Mouse (Mus musculus) hindbrain, embryonic 13.5 days (tissue): Measurements from ENCODE around the gene Tbc1d4. TPM values are rescaled to one million over a fixed set of nuclear protein-coding genes. Genes with fewer than 3 reads are reported as not detected.
A peak's percentile ranks its signal among the peaks of the same experiment; 100 is the strongest.

Experiments used
- ATAC-seq: fragments of 200-750 bp; cut with Nextera tagmentation; 2 replicates; pipeline ENCODE4 v1.8.0; 2017; ENCODE audit warnings: moderate TSS enrichment; ENCODE audit not compliant: low FRiP score
- H3K27ac ChIP-seq: fragments of 300-500 bp; sonication (generic); 2 replicates; pipeline ENCODE4 v1.5.1; 2015; ENCODE audit warnings: inconsistent platforms, mild to moderate bottlenecking, moderate library complexity
- H3K27me3 ChIP-seq: fragments of 300-500 bp; sonication (generic); 2 replicates; pipeline ENCODE4 v1.6.1; 2015; ENCODE audit warnings: mild to moderate bottlenecking, inconsistent platforms
- H3K36me3 ChIP-seq: fragments of 300-500 bp; sonication (generic); 2 replicates; pipeline ENCODE4 v1.6.1; 2015; ENCODE audit warnings: mild to moderate bottlenecking, inconsistent platforms
- H3K4me1 ChIP-seq: fragments of 300-500 bp; sonication (generic); replicated peaks from 2 replicates; pipeline ENCODE4 v1.6.1; 2015; ENCODE audit warnings: inconsistent platforms
- H3K4me2 ChIP-seq: fragments of 300-500 bp; sonication (generic); 2 replicates; pipeline ENCODE4 v1.6.1; 2015; ENCODE audit warnings: inconsistent platforms, mild to moderate bottlenecking, moderate library complexity
- H3K4me3 ChIP-seq: fragments of 300-500 bp; sonication (generic); 2 replicates; pipeline ENCODE4 v1.5.1; 2015; ENCODE audit warnings: mild to moderate bottlenecking, inconsistent platforms
- H3K9ac ChIP-seq: fragments of 300-500 bp; sonication (generic); 2 replicates; pipeline ENCODE4 v1.6.1; 2015; ENCODE audit warnings: mild to moderate bottlenecking, inconsistent platforms
- H3K9me3 ChIP-seq: fragments of 300-500 bp; sonication (generic); 2 replicates; pipeline ENCODE4 v1.6.1; 2016; ENCODE audit warnings: inconsistent platforms
- WGBS: fragments of 180-500 bp; shearing (Covaris S2); methylation state at CpG from one replicate; pipeline ENCODE4 v1.1.7; 2015; 5-methylcytosine and 5-hydroxymethylcytosine counted together
- polyA plus RNA-seq: library from polyadenylated mRNA; unstranded; fragments of >200 nt; fragmentation: Nextera tagmentation; extraction: Ambion mirVana; gene quantifications from 2 replicates; pipeline ENCODE4 v1.2.1, GENCODE M21; 2015

The Tbc1d4 gene
- polyA plus RNA-seq, 1 experiment from 2014 or later, result 6.5 TPM

DNA sequence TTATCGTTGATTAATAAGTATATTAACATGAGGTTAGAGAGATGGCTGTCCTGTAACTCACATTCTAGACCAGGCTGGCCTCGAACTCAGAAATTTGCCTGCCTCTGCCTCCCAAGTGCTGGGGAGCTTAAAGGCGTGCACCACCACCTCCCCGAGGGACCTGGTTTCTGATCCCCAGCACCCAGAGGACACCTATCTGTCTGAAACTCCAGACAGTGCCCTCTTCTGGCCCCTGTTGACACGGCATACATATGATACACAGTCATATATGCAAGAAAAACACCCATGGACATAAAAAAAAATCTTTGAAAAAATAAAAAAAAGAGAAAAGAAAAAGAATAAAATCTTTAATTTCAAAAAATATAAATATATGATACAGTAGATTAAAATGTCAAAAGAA lies 8.7 kb upstream of the Tbc1d4 start:
- Histone ChIP-seq H3K4me3 (no peak overlapping the region), H3K4me1 (0 out of 2 replicates have a peak, but pooled peaks cover 2% of the 10 kb centered on the region), H3K4me2 (no peak overlapping the region), H3K36me3 (no peaks in the 10 kb centered on the region), H3K27me3 (no peaks in the 10 kb centered on the region), H3K27ac (no peak overlapping the region), H3K9me3 (no peaks in the 10 kb centered on the region), H3K9ac (no peak overlapping the region)
- no peak for ATAC-seq
- 90% methylated on average over 5 of the region's 5 CpGs for WGBS

DNA sequence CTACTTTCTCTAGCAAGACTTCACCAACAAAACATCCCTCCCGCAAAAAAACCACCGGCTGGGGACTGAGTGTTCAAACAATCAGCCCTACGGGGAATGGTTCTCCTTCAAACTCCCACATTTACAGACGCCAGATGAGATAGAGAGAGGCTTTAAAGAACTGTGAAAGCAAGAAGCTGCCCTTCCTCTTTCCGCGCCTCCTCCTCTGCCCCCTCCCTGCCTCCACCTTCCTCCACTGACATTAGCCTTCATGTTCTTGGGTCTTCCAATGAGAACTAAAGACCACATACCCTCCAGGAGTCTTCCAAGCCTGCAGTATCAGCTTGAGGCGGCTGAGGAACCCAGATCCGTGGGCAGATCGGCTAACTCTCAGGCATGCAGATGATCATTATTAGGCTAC lies 7.2 kb upstream of the Tbc1d4 start:
- Histone ChIP-seq H3K36me3 (no peaks in the 10 kb centered on the region), H3K9me3 (no peaks in the 10 kb centered on the region), H3K4me3 (no peak overlapping the region), H3K27ac (no peak overlapping the region), H3K9ac (no peak overlapping the region), H3K4me1 (0 out of 2 replicates have a peak, but pooled peaks cover 2% of the 10 kb centered on the region), H3K4me2 (no peak overlapping the region), H3K27me3 (no peaks in the 10 kb centered on the region)
- 76% methylated on average over 9 of the region's 9 CpGs for WGBS
- no peak for ATAC-seq

DNA sequence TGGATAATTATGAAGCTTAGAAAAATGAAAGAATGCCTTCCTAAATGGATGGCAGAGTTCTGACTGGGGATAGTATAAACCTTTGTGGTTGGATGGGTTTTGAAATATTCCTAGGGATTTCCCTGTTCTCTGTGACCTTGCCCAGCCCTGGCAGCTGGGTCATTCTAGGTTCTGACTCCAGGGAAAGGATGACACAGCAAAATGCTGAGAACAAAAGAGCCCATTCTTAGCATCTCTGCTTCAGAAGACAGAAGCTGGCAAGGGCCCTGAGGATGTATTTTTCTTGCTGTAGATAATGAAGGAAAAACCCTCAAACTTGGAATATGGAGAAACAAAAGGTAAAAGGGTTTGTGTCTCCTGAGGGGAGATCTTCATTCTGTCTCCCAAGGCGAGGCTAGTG lies 4.2 kb upstream of the Tbc1d4 start:
- Histone ChIP-seq H3K9ac (no peak overlapping the region), H3K9me3 (no peaks in the 10 kb centered on the region), H3K27ac (no peak overlapping the region), H3K4me3 (no peak overlapping the region), H3K4me1 (peaks cover 3% of the 10 kb centered on the region; the same call in 1 of the 2 replicates), H3K4me2 (no peak overlapping the region), H3K27me3 (0 out of 2 replicates have a peak, but pooled peaks cover 1% of the 10 kb centered on the region), H3K36me3 (no peaks in the 10 kb centered on the region)
- 54% methylated on average over 1 of the region's 1 CpGs for WGBS
- no peak for ATAC-seq

DNA sequence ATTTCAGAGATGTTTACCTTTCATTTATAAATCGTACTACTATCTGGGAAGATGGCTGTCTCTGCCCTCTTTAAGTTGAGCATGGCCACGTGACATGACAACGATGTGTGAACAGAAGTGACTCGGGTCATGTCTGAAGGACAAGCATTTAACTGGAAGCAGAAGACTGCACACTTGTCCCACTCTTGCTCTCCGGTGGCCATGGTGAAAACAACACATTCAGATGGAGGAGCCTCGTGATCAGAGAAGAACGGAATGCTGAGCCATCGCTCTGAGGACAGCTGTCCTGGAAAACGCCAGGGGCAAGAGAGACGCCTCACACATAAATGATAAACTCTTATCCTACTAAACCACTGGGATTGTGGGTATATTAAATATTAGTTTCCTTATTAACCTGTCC lies 1.7 kb upstream of the Tbc1d4 start:
- no peak for ATAC-seq
- H3K4me3 ChIP-seq, result no peak overlapping the region
- H3K27ac ChIP-seq, result no peak overlapping the region
- H3K9ac ChIP-seq, result no peak overlapping the region
- H3K36me3 ChIP-seq, result no peaks in the 10 kb centered on the region
- H3K9me3 ChIP-seq, result no peaks in the 10 kb centered on the region
- H3K4me2 ChIP-seq, result no peak overlapping the region
- WGBS, result 83% methylated on average over 10 of the region's 10 CpGs
- H3K4me1 ChIP-seq, result peaks cover 13% of the 10 kb centered on the region
- H3K27me3 ChIP-seq, result 0 out of 2 replicates have a peak, but pooled peaks cover 9% of the 10 kb centered on the region

DNA sequence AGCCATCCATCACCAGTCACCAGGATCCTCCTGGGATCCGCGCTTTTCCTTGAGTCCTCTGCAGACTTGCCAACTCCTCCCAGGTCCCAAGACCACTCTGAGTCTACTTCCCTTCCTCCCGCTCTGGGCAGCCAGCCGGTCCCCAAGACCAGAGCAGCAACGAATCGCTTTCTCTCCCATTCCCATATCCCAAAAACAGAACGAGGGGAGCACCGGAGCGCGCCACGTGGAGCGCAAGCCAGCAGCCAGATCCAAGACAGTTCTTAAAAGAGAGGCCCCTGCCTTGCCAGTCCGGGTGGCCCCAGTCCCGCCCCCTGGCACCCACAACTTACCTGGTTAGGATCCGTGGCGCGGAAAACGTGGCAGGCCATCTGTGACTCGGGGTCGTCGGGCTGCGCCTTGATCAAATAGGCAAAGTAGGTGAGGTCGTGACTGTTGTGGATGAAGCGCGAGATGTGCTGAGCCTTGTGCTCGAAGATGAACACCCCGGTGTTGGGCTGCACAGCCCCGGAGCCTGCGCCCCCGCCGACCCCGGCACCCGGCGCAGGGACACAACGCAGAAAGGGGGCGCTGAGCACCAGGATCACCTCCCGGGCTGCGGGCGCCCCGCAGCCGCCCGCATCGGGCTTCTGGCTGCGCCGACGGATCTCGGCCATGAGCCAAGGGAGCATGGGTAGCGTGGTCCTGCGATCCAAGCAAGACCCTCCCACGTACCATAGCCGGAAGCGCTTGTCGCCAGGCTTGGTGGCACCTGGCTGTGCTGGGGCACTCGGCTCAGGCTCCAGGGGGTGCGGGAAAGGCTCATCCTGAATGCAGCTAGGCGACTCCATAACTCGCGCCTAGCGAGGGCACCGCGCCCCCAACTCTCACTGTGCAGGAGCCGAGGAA lies 1.1 kb downstream of the Tbc1d4 start:
- H3K27ac ChIP-seq, result peak overlapping the region; percentile 72; the same call in 1 of the 2 replicates

DNA sequence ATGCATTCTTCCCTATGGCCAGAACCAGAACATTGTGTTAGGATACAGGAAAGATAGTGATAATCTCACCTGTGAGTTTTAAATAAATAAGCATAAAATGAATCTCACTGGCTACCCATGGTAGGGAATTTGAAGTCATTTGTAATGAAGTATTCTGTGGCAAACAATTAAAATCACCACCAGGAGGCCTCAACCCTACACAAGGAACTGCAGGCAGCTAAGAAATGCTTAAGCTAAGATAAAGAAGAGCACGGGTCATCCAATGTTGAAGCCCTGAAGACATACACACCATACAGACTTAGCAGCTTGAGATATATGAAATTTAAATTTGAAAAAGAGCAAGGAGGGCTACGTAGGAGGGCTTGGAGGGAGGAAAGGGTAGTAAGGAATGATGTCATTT lies 3.1 kb downstream of the Tbc1d4 start:
- no peaks in the 10 kb centered on the region for H3K9me3 ChIP-seq
- H3K4me1 ChIP-seq, result peaks cover 11% of the 10 kb centered on the region
- no peaks in the 10 kb centered on the region for H3K36me3 ChIP-seq
- WGBS, result 64% methylated on average over 2 of the region's 2 CpGs
- no peak for ATAC-seq
- no peak overlapping the region for H3K27ac ChIP-seq
- no peak overlapping the region for H3K4me3 ChIP-seq
- H3K9ac ChIP-seq, result no peak overlapping the region
- no peak overlapping the region for H3K4me2 ChIP-seq
- 0 out of 2 replicates have a peak, but pooled peaks cover 9% of the 10 kb centered on the region for H3K27me3 ChIP-seq

More for the DNA sequence above, 1.1 kb downstream of the Tbc1d4 start:
- peaks cover 11% of the 10 kb centered on the region for H3K4me1 ChIP-seq
- no peaks in the 10 kb centered on the region for H3K9me3 ChIP-seq
- H3K4me2 ChIP-seq, result peak overlapping the region; percentile 98
- no peaks in the 10 kb centered on the region for H3K36me3 ChIP-seq
- peak overlapping the region; percentile 81 for H3K9ac ChIP-seq
- WGBS, result under 1% methylated on average over 61 of the region's 62 CpGs
- peak overlapping the region; percentile 84 for H3K4me3 ChIP-seq
- ATAC-seq, result peak; percentile 79
- H3K27me3 ChIP-seq, result 0 out of 2 replicates have a peak, but pooled peaks cover 9% of the 10 kb centered on the region

DNA sequence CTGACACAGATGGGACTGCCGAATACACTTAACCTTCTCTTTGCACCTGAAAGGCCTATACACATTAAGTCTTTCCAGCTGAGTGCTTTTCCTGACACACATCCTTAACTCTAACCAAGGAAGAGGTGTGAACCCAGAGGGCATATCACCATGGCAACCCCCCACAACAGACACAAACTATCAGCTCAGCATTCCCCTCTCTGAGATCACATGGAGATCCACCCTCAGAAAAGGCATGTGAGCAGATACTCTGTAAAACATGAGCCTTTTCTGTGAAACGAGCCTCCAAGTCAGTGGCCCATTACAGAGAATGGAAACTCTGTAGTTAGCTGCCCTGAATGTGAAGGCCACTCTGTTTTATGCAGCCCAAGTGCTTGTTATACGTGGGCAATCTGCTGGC lies 6.1 kb downstream of the Tbc1d4 start:
- no peak overlapping the region for H3K4me3 ChIP-seq
- no peaks in the 10 kb centered on the region for H3K9me3 ChIP-seq
- H3K4me2 ChIP-seq, result no peak overlapping the region
- 0 out of 2 replicates have a peak, but pooled peaks cover 5% of the 10 kb centered on the region for H3K27me3 ChIP-seq
- ATAC-seq, result no peak
- 41% methylated on average over 3 of the region's 3 CpGs for WGBS
- H3K27ac ChIP-seq, result no peak overlapping the region
- peaks cover 7% of the 10 kb centered on the region for H3K4me1 ChIP-seq
- H3K36me3 ChIP-seq, result no peaks in the 10 kb centered on the region
- H3K9ac ChIP-seq, result no peak overlapping the region

DNA sequence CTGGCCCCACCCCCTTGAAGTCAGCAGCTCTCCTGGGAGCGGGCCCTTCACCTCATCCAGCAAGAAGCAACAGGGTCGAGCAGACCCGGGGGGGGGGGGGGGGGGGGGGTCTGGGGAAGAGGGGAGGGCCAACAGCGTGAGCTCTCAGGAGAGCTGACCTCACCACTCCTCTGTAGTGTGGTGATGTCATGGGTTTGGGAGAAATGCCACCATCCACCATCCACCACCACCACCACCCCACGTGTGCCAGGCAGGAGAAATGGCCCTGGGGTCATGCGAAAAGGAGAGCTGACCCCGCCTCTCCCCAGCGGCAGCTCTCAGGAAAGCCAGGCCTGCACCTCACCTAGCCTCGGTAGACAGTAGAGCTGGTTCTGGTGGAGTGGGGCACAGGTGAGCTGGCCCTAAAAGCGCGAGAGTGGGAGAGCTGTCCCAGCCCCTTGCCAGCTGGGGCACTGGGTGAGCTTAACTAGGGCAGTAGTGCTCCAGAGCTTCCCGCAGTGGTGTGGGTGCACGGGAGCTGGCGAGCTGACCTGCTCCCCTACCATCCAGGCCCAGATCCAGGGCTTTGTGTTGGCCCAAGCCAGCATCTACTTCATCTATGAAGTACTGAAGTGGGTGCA lies 11.8 kb downstream of the Tbc1d4 start:
- H3K4me3 ChIP-seq, result no peak overlapping the region
- no peak overlapping the region for H3K27ac ChIP-seq
- no peak overlapping the region for H3K4me2 ChIP-seq
- ATAC-seq, result no peak
- H3K9me3 ChIP-seq, result no peaks in the 10 kb centered on the region
- H3K36me3 ChIP-seq, result no peaks in the 10 kb centered on the region
- 90% methylated on average over 12 of the region's 14 CpGs for WGBS
- H3K4me1 ChIP-seq, result no peaks in the 10 kb centered on the region
- H3K27me3 ChIP-seq, result no peaks in the 10 kb centered on the region
- no peak overlapping the region for H3K9ac ChIP-seq

DNA sequence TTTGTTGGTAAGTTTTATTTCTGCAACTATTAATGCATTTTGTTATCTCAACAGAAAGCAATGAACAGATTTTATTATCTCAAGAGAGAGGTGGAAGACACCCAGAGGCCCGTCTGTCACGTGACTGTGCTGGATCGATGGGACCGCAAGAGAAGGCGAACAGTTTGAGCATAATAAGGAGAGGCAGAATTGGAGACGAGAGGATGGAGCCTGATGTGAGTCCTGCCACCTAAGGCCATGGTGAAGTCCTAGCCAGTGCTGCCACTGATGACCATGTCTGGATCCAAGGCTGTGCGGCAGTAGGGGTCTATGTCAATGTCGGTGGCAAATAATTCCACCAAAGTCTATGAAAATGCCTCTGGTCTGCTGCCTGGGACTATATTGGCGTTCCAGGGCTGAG lies 12.3 kb downstream of the Tbc1d4 start:
- Histone ChIP-seq H3K27me3 (no peaks in the 10 kb centered on the region), H3K4me3 (no peak overlapping the region), H3K36me3 (no peaks in the 10 kb centered on the region), H3K4me1 (no peaks in the 10 kb centered on the region), H3K9me3 (no peaks in the 10 kb centered on the region), H3K4me2 (no peak overlapping the region), H3K9ac (no peak overlapping the region), H3K27ac (no peak overlapping the region)
- ATAC-seq, result no peak
- WGBS, result 96% methylated on average over 9 of the region's 9 CpGs

DNA sequence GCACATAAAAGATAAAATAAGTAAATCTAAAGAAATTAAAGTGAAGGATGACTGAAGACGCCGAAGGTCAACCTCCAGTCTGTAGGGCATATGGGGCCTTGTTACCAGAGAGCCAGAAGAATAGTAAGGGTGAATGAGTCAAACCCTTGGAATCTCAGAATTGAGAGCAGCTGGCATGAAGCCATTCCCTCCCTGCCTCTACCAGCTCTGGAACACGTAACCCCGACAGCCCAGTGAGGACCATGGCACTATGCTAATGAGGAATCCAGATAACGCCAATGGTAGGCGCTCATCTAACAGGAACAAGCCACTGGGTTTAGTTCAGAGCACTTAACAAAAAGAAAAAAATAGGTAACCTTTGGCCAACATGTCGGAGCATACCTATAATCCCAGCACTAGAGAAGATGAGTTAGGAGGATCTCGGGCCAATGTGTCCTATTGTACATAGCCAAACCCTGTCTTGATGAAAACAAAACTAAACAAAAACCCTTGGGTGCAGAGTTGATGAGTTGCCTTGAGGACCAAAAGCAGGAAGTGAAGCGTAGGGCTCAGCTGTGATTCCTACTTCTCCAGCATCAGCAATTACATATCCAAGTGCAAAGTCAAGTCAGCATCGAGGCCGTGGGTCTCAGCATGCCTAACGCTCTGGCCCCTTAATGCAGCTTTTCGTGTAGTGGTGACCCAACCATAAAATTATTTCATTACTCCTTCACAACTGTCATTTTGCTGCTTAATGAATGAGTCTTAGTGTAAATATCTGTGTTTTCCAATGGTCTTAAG lies 13.5 kb downstream of the Tbc1d4 start:
- WGBS, result 94% methylated on average over 13 of the region's 13 CpGs
- ATAC-seq, result no peak

DNA sequence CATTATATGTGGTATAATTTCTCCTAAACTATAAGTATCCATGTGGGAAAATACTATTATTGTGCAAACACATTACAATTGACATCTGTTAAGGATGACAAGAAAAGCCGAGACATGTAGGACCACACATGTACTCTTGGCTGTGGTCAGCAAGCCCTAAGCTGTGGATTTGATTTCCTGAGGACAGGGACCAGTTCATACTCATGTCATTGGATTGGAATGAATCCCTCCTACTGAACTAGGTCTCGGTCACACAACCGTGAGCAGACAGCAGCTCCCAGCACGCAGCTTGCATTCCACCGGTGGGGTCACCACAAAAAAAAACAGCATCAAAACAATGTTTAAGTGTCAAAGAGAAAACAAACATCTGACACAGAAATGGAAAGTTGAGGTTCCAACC lies 15.0 kb downstream of the Tbc1d4 start:
- H3K27ac ChIP-seq, result no peak overlapping the region
- 84% methylated on average over 5 of the region's 5 CpGs for WGBS
- no peaks in the 10 kb centered on the region for H3K4me1 ChIP-seq
- no peak for ATAC-seq
- H3K4me3 ChIP-seq, result no peak overlapping the region
- H3K9ac ChIP-seq, result no peak overlapping the region
- no peak overlapping the region for H3K4me2 ChIP-seq
- H3K27me3 ChIP-seq, result no peaks in the 10 kb centered on the region
- H3K9me3 ChIP-seq, result no peaks in the 10 kb centered on the region
- H3K36me3 ChIP-seq, result no peaks in the 10 kb centered on the region

More for the DNA sequence above, 13.5 kb downstream of the Tbc1d4 start:
- Histone ChIP-seq H3K36me3 (no peaks in the 10 kb centered on the region), H3K27me3 (no peaks in the 10 kb centered on the region), H3K27ac (no peak overlapping the region), H3K4me3 (no peak overlapping the region), H3K4me2 (no peak overlapping the region), H3K9me3 (no peaks in the 10 kb centered on the region), H3K9ac (no peak overlapping the region), H3K4me1 (no peaks in the 10 kb centered on the region)

DNA sequence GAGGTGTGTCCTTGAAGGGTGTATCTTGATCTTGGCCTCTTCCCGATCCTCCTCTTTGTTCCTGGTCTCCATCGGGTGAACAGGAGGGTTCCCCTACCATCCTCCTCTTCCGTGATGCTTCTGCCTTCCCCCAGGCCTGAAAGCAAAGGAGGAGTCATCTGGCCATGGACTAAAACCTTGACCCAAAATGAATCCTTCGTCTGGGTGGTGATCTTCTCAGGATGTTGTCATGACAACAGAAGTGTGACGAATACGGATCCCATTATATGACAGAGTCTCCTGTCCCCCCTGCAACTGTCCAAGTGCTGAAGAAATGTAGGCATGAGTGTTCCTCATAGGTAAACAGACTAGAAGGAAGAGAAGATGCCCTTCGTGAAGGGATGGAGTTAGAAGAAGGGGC lies 15.7 kb downstream of the Tbc1d4 start:
- H3K27me3 ChIP-seq, result no peaks in the 10 kb centered on the region
- ATAC-seq, result no peak
- no peaks in the 10 kb centered on the region for H3K36me3 ChIP-seq
- no peak overlapping the region for H3K27ac ChIP-seq
- H3K4me1 ChIP-seq, result no peaks in the 10 kb centered on the region
- no peak overlapping the region for H3K4me3 ChIP-seq
- no peaks in the 10 kb centered on the region for H3K9me3 ChIP-seq
- H3K4me2 ChIP-seq, result no peak overlapping the region
- WGBS, result 78% methylated on average over 7 of the region's 7 CpGs
- H3K9ac ChIP-seq, result no peak overlapping the region
